12 mouse cellular contexts compared by ENCODE assay signal in genomic region chr10:122408697-122409409, GRCm38 (mm10). TPM values are rescaled to one million over a fixed set of nuclear protein-coding genes. Genes with fewer than 3 reads are reported as not detected.
DNase-seq lines count a peak whose midpoint lies in the region; ATAC-seq and TF ChIP-seq lines count a peak whose summit lies in the region.
"Had no signal": no experiment of that assay in that cellular context is flagged by ENCODE, and none has a peak within 500 bp of the region (broad histone marks: within the 10 kb centered on the region; RNA-seq: fewer than 3 reads in every experiment).

No protein-coding gene starts in this region.

- no peak overlapping the region for H3K9ac ChIP-seq in liver, adult 2 months (ENCODE audit: low read depth, low read length)
- no peak overlapping the region for H3K9ac ChIP-seq in liver, embryonic 11.5 days (ENCODE audit: low read depth, low read length)
- H3K9ac ChIP-seq: liver, embryonic 13.5 days; midbrain, embryonic 13.5 days had no signal

- TF ChIP-seq POLR2A in liver, adult 2 months (IDR thresholded peaks at IDR 0.05; ENCODE audit: extremely low read depth, insufficient read depth, low read length), result no peak

- no peak overlapping the region for H3K4me2 ChIP-seq in liver, embryonic 11.5 days
- H3K4me2 ChIP-seq: liver, embryonic 13.5 days; midbrain, embryonic 13.5 days had no signal

- no peak for ATAC-seq in liver, embryonic 11.5 days (replicated peaks; ENCODE audit: low FRiP score)
- ATAC-seq: midbrain, embryonic 13.5 days had no signal

- no peaks in the 10 kb centered on the region for H3K9me3 ChIP-seq in liver, embryonic 11.5 days (ENCODE audit: control insufficient read depth, low read length)
- H3K9me3 ChIP-seq: liver, embryonic 13.5 days; midbrain, embryonic 13.5 days had no signal

- no peak for TF ChIP-seq CTCF in liver, adult 2 months (IDR thresholded peaks at IDR 0.05; ENCODE audit: low read depth, low read length)

- peaks cover 4% of the 10 kb centered on the region; the same call in 1 of the 2 replicates for H3K4me1 ChIP-seq in liver, adult 2 months (ENCODE audit: control insufficient read depth, insufficient read depth, low read length)
- no peaks in the 10 kb centered on the region for H3K4me1 ChIP-seq in liver, embryonic 11.5 days (replicated peaks; ENCODE audit: control insufficient read depth, insufficient read depth, low read length)
- H3K4me1 ChIP-seq: liver, embryonic 13.5 days; midbrain, embryonic 13.5 days had no signal

- no peak overlapping the region for H3K27ac ChIP-seq in liver, adult 2 months (replicated peaks; ENCODE audit: insufficient read depth, low read depth, low read length)
- H3K27ac ChIP-seq in liver, embryonic 11.5 days (ENCODE audit: low read depth, low read length), result no peak overlapping the region
- H3K27ac ChIP-seq: liver, embryonic 13.5 days; midbrain, embryonic 13.5 days had no signal

- H3K79me2 ChIP-seq in liver, adult 2 months (ENCODE audit: control insufficient read depth, insufficient read depth, low read length), result no peaks in the 10 kb centered on the region; the same call in 1 of the 2 replicates

- H3K4me3 ChIP-seq in liver, adult 2 months (ENCODE audit: insufficient read depth, low read depth, low read length), result no peak overlapping the region
- H3K4me3 ChIP-seq in liver, embryonic 11.5 days (ENCODE audit: low read depth, low read length), result no peak overlapping the region
- H3K4me3 ChIP-seq: liver, embryonic 13.5 days; midbrain, embryonic 13.5 days had no signal

- H3K36me3 ChIP-seq in liver, adult 2 months (ENCODE audit: control insufficient read depth, insufficient read depth, low read length), result peaks cover 10% of the 10 kb centered on the region; the same call in 1 of the 2 replicates
- H3K36me3 ChIP-seq in liver, embryonic 11.5 days (ENCODE audit: control insufficient read depth, insufficient read depth, low read length), result no peaks in the 10 kb centered on the region
- H3K36me3 ChIP-seq: liver, embryonic 13.5 days; midbrain, embryonic 13.5 days had no signal

- peak; percentile 6 to 81 for DNase-seq in adrenal gland, adult (ENCODE audit: inconsistent age in 2 of 2, low spot score in 1 of 2)
- DNase-seq in adrenal gland, postnatal 4 days (ENCODE audit: low spot score in 2 of 2), result no peak
- DNase-seq in liver, adult 2 months (ENCODE audit: extremely low read depth, low read depth, low spot score), result peak; percentile 61
- no peak for DNase-seq in liver, embryonic 11.5 days (ENCODE audit: low spot score)
- DNase-seq in kidney, adult 18-20 months, result peak; percentile 4
- peak; percentile 32 for DNase-seq in lung, postnatal 10 days
- no peak for DNase-seq in embryo, embryonic 10.5 days (ENCODE audit: low spot score)
- DNase-seq in frontal cortex, postnatal 14 days (ENCODE audit: low spot score in 2 of 2), result no peak
- DNase-seq: liver, embryonic 13.5 days; spleen, adult 18-20 months; thymus, adult 2 months had no signal

- H3K27me3 ChIP-seq in liver, adult 2 months (ENCODE audit: control insufficient read depth, insufficient read depth, low read length), result no peaks in the 10 kb centered on the region
- no peaks in the 10 kb centered on the region for H3K27me3 ChIP-seq in liver, embryonic 11.5 days (replicated peaks; ENCODE audit: control insufficient read depth, insufficient read depth, low read length)
- H3K27me3 ChIP-seq: liver, embryonic 13.5 days; midbrain, embryonic 13.5 days had no signal

- WGBS in liver, adult 2 months, result 70% methylated on average over 7 of the region's 7 CpGs
- 78% methylated on average over 7 of the region's 7 CpGs for WGBS in liver, embryonic 11.5 days

RNA-seq across cellular contexts. Expression of gene Avpr1a, which starts 39.4 kb away (rescaled TPM):
- total RNA-seq in adrenal gland, postnatal 4 days (2021), result 1 to 10 TPM; 6.6 to 8.7 TPM
- total RNA-seq in liver, adult 2 months (2014; rRNA removed), result 27.7 and 28.0 TPM in 2 replicates
- 31.9 and 42.4 TPM in 2 replicates for polyA plus RNA-seq in liver, adult 2 months (2012; rRNA removed)
- polyA plus RNA-seq in liver, embryonic 11.5 days (2014; fragmentation: Nextera tagmentation; extraction: Ambion mirVana), result 1.1 and 1.5 TPM in 2 replicates

Comparison
In these comparisons a context has a peak if more than half of its experiments do, and no peak if none do; other contexts are left out.
1. DNase-seq: peak in adrenal gland, adult (2 of 2), liver, adult 2 months (single experiment), kidney, adult 18-20 months (single experiment) and lung, postnatal 10 days (single experiment); none in adrenal gland, postnatal 4 days (0 of 2), liver, embryonic 11.5 days (single experiment), embryo, embryonic 10.5 days (single experiment) and frontal cortex, postnatal 14 days (0 of 2).